Mouse (Mus musculus): ENCODE measurements around the gene Cpb2. TPM values are rescaled to one million over a fixed set of nuclear protein-coding genes. Genes with fewer than 3 reads are reported as not detected.

Cpb2 gene
- polyA plus RNA-seq, 1 experiment from 2014 or later, result 1.6 TPM

- Histone ChIP-seq H3K4me3 (ENCODE audit: low read depth, low read length) (no peak overlapping the region), H3K36me3 (ENCODE audit: control insufficient read depth, insufficient read depth) (peaks cover 9% of the 10 kb centered on the region), H3K4me2 (replicated peaks; ENCODE audit: low read depth) (no peak overlapping the region), H3K9ac (ENCODE audit: low read depth, low read length) (no peak overlapping the region), H3K27me3 (replicated peaks; ENCODE audit: control insufficient read depth, insufficient read depth, low read length) (no peaks in the 10 kb centered on the region), H3K9me3 (ENCODE audit: control insufficient read depth) (no peaks in the 10 kb centered on the region), H3K27ac (ENCODE audit: low read depth, low read length) (no peak overlapping the region), H3K4me1 (replicated peaks; ENCODE audit: control insufficient read depth, insufficient read depth, low read length) (no peaks in the 10 kb centered on the region)
- no peak for TF ChIP-seq CTCF (IDR thresholded peaks at IDR 0.05; ENCODE audit: low read depth)
- no peak for ATAC-seq
- WGBS, result 84% methylated on average over 6 of the region's 6 CpGs
Observed at GRCm38 (mm10) chr14:75205363-75206051, 36.6 kb upstream of the Cpb2 start.

- H3K27me3 ChIP-seq (replicated peaks; ENCODE audit: control insufficient read depth, insufficient read depth, low read length), result no peaks in the 10 kb centered on the region
- H3K4me1 ChIP-seq (replicated peaks; ENCODE audit: control insufficient read depth, insufficient read depth, low read length), result no peaks in the 10 kb centered on the region
- H3K4me3 ChIP-seq (ENCODE audit: low read depth, low read length), result no peak overlapping the region
- no peaks in the 10 kb centered on the region for H3K9me3 ChIP-seq (ENCODE audit: control insufficient read depth)
- WGBS, result 94% methylated on average over 4 of the region's 4 CpGs
- no peak for TF ChIP-seq CTCF (IDR thresholded peaks at IDR 0.05; ENCODE audit: low read depth)
- H3K36me3 ChIP-seq (ENCODE audit: control insufficient read depth, insufficient read depth), result peaks cover 15% of the 10 kb centered on the region
- no peak overlapping the region for H3K9ac ChIP-seq (ENCODE audit: low read depth, low read length)
- H3K4me2 ChIP-seq (replicated peaks; ENCODE audit: low read depth), result no peak overlapping the region
- H3K27ac ChIP-seq (ENCODE audit: low read depth, low read length), result no peak overlapping the region
- ATAC-seq, result no peak
Observed at GRCm38 (mm10) chr14:75206307-75206706, 35.8 kb upstream of the Cpb2 start.

GRCm38 (mm10) chr14:75208572-75209151 is 33.4 kb upstream of the Cpb2 start:
- no peak for ATAC-seq
- no peak for TF ChIP-seq CTCF (IDR thresholded peaks at IDR 0.05; ENCODE audit: low read depth)
- WGBS, result 74% methylated on average over 6 of the region's 6 CpGs

GRCm38 (mm10) chr14:75213752-75214151 is 28.3 kb upstream of the Cpb2 start:
- no peak overlapping the region for H3K9ac ChIP-seq (ENCODE audit: low read depth, low read length)
- ATAC-seq, result no peak
- H3K4me2 ChIP-seq (replicated peaks; ENCODE audit: low read depth), result no peak overlapping the region
- no peak overlapping the region for H3K27ac ChIP-seq (ENCODE audit: low read depth, low read length)
- H3K4me3 ChIP-seq (ENCODE audit: low read depth, low read length), result no peak overlapping the region
- TF ChIP-seq CTCF (IDR thresholded peaks at IDR 0.05; ENCODE audit: low read depth), result no peak
- WGBS, result 61% methylated on average over 11 of the region's 11 CpGs
- no peaks in the 10 kb centered on the region for H3K9me3 ChIP-seq (ENCODE audit: control insufficient read depth)
- peaks cover 20% of the 10 kb centered on the region for H3K36me3 ChIP-seq (ENCODE audit: control insufficient read depth, insufficient read depth)
- no peaks in the 10 kb centered on the region for H3K27me3 ChIP-seq (replicated peaks; ENCODE audit: control insufficient read depth, insufficient read depth, low read length)
- H3K4me1 ChIP-seq (replicated peaks; ENCODE audit: control insufficient read depth, insufficient read depth, low read length), result no peaks in the 10 kb centered on the region

More at GRCm38 (mm10) chr14:75208572-75209151, 33.4 kb upstream of the Cpb2 start:
- H3K27ac ChIP-seq (ENCODE audit: low read depth, low read length), result no peak overlapping the region
- no peak overlapping the region for H3K4me2 ChIP-seq (replicated peaks; ENCODE audit: low read depth)
- H3K27me3 ChIP-seq (replicated peaks; ENCODE audit: control insufficient read depth, insufficient read depth, low read length), result no peaks in the 10 kb centered on the region
- no peaks in the 10 kb centered on the region for H3K4me1 ChIP-seq (replicated peaks; ENCODE audit: control insufficient read depth, insufficient read depth, low read length)
- H3K36me3 ChIP-seq (ENCODE audit: control insufficient read depth, insufficient read depth), result peaks cover 21% of the 10 kb centered on the region
- no peak overlapping the region for H3K4me3 ChIP-seq (ENCODE audit: low read depth, low read length)
- no peak overlapping the region for H3K9ac ChIP-seq (ENCODE audit: low read depth, low read length)
- no peaks in the 10 kb centered on the region for H3K9me3 ChIP-seq (ENCODE audit: control insufficient read depth)

- Histone ChIP-seq H3K27ac (ENCODE audit: low read depth, low read length) (no peak overlapping the region), H3K27me3 (replicated peaks; ENCODE audit: control insufficient read depth, insufficient read depth, low read length) (no peaks in the 10 kb centered on the region), H3K9ac (ENCODE audit: low read depth, low read length) (no peak overlapping the region), H3K4me1 (replicated peaks; ENCODE audit: control insufficient read depth, insufficient read depth, low read length) (no peaks in the 10 kb centered on the region), H3K4me2 (replicated peaks; ENCODE audit: low read depth) (no peak overlapping the region), H3K36me3 (ENCODE audit: control insufficient read depth, insufficient read depth) (peaks cover 9% of the 10 kb centered on the region), H3K4me3 (ENCODE audit: low read depth, low read length) (no peak overlapping the region), H3K9me3 (ENCODE audit: control insufficient read depth) (no peaks in the 10 kb centered on the region)
- no peak for TF ChIP-seq CTCF (IDR thresholded peaks at IDR 0.05; ENCODE audit: low read depth)
- WGBS, result 77% methylated on average over 2 of the region's 2 CpGs
- no peak for ATAC-seq
Observed at GRCm38 (mm10) chr14:75218843-75219242, 23.2 kb upstream of the Cpb2 start.

GRCm38 (mm10) chr14:75219250-75219913 is 22.7 kb upstream of the Cpb2 start:
- TF ChIP-seq CTCF (IDR thresholded peaks at IDR 0.05; ENCODE audit: low read depth), result no peak
- WGBS, result 44% methylated on average over 5 of the region's 5 CpGs
- peak; percentile 90 for ATAC-seq

More at GRCm38 (mm10) chr14:75219250-75219913, 22.7 kb upstream of the Cpb2 start:
- H3K36me3 ChIP-seq (ENCODE audit: control insufficient read depth, insufficient read depth), result peaks cover 9% of the 10 kb centered on the region
- H3K9me3 ChIP-seq (ENCODE audit: control insufficient read depth), result no peaks in the 10 kb centered on the region
- H3K27me3 ChIP-seq (replicated peaks; ENCODE audit: control insufficient read depth, insufficient read depth, low read length), result no peaks in the 10 kb centered on the region
- no peaks in the 10 kb centered on the region for H3K4me1 ChIP-seq (replicated peaks; ENCODE audit: control insufficient read depth, insufficient read depth, low read length)
- H3K27ac ChIP-seq (ENCODE audit: low read depth, low read length), result no peak overlapping the region; the same call in 1 of the 2 replicates
- H3K4me3 ChIP-seq (ENCODE audit: low read depth, low read length), result no peak overlapping the region
- no peak overlapping the region for H3K4me2 ChIP-seq (replicated peaks; ENCODE audit: low read depth)
- H3K9ac ChIP-seq (ENCODE audit: low read depth, low read length), result no peak overlapping the region

All from intestine, postnatal 0 days (tissue).